Mouse (Mus musculus) frontal cortex, adult 2 months (tissue): ENCODE measurements around the gene Cd28. TPM values are rescaled to one million over a fixed set of nuclear protein-coding genes. Genes with fewer than 3 reads are reported as not detected.

Experiments
- DNase-seq, 2 experiments: peaks; one replicate each; pipeline ENCODE4 v3.0.0; 2022; ENCODE audit warnings: low spot score in 1 of 2; ENCODE audit errors: extremely low spot score in 1 of 2
- polyA plus RNA-seq: library from polyadenylated mRNA; depleted of rRNA; stranded (reverse); fragments of >200 nt; gene quantifications from 2 replicates; pipeline ENCODE4 v1.2.3, GENCODE M21; 2012

The Cd28 gene
- polyA plus RNA-seq, 1 experiment, result 0.54 TPM

- DNase-seq, result no peak
Observed at GRCm38 (mm10) chr1:60749346-60749840, 32.8 kb downstream of the Cd28 start.

GRCm38 (mm10) chr1:60750201-60750765 lies 33.7 kb downstream of the Cd28 start:
- no peak for DNase-seq

- DNase-seq, result no peak
Observed at GRCm38 (mm10) chr1:60751011-60751410, 34.4 kb downstream of the Cd28 start.

- DNase-seq, result no peak
Observed at GRCm38 (mm10) chr1:60752986-60753385, 36.4 kb downstream of the Cd28 start.

GRCm38 (mm10) chr1:60753981-60754380 lies 37.4 kb downstream of the Cd28 start:
- no peak for DNase-seq

GRCm38 (mm10) chr1:60755391-60756243 lies 39.0 kb downstream of the Cd28 start:
- DNase-seq, result no peak

GRCm38 (mm10) chr1:60757631-60758030 lies 41.0 kb downstream of the Cd28 start:
- no peak for DNase-seq

- no peak for DNase-seq
Observed at GRCm38 (mm10) chr1:60758226-60758625, 41.6 kb downstream of the Cd28 start.

- no peak for DNase-seq
Observed at GRCm38 (mm10) chr1:60759563-60760335, 43.1 kb downstream of the Cd28 start.

- no peak for DNase-seq
Observed at GRCm38 (mm10) chr1:60760475-60760874, 43.9 kb downstream of the Cd28 start.

GRCm38 (mm10) chr1:60761528-60762171 lies 45.0 kb downstream of the Cd28 start:
- no peak for DNase-seq

- no peak for DNase-seq
Observed at GRCm38 (mm10) chr1:60762451-60762850, 45.9 kb downstream of the Cd28 start.

GRCm38 (mm10) chr1:60762916-60763315 lies 46.3 kb downstream of the Cd28 start:
- no peak for DNase-seq

GRCm38 (mm10) chr1:60771771-60772170 lies 55.2 kb downstream of the Cd28 start:
- DNase-seq, result no peak

- DNase-seq, result no peak
Observed at GRCm38 (mm10) chr1:60773231-60773630, 56.6 kb downstream of the Cd28 start.

GRCm38 (mm10) chr1:60776166-60776565 lies 59.6 kb downstream of the Cd28 start:
- no peak for DNase-seq

- DNase-seq, result no peak
Observed at GRCm38 (mm10) chr1:60776906-60777305, 60.3 kb downstream of the Cd28 start.

- DNase-seq, result no peak
Observed at GRCm38 (mm10) chr1:60778465-60779115, 62.0 kb downstream of the Cd28 start.

- DNase-seq, result no peak
Observed at GRCm38 (mm10) chr1:60779176-60779575, 62.6 kb downstream of the Cd28 start.

GRCm38 (mm10) chr1:60781666-60782065 lies 65.1 kb downstream of the Cd28 start:
- no peak for DNase-seq
